Mouse (Mus musculus) heart, adult 11 months (tissue): Measurements from ENCODE around the gene Slc8a1.

ENCODE experiments used
- DNase-seq: peaks from one replicate; pipeline ENCODE4 v3.0.0; 2022

The Slc8a1 gene

GRCm38 (mm10) chr17:81335526-81335925 is 402.7 kb downstream of the Slc8a1 start:
- DNase-seq = no peak
